Mouse (Mus musculus) ovary, postnatal 36 days (tissue): ENCODE results near the gene Rad9a.

Experiments
- DNase-seq: peaks from one replicate; pipeline ENCODE4 v3.0.0; 2022; ENCODE audit warnings: low spot score, mixed read lengths

Rad9a gene

GRCm38 (mm10) chr19:4193129-4193528 lies 8.3 kb downstream of the Rad9a start:
- DNase-seq, result no peak

GRCm38 (mm10) chr19:4192251-4192985 lies 9.0 kb downstream of the Rad9a start:
- DNase-seq, result no peak

- DNase-seq, result peak; percentile 98
These were observed 9.8 kb downstream of the Rad9a start, which contains the start of gene Ppp1ca for GRCm38 (mm10) chr19:4191528-4192250. TSS of gene Ppp1ca (plus strand) at chr19:4192065.

GRCm38 (mm10) chr19:4190831-4191334 lies 10.6 kb downstream of the Rad9a start, which contains the start of gene Tbc1d10c:
TSS of gene Tbc1d10c (minus strand) at chr19:4191284.
- no peak for DNase-seq

- DNase-seq, result no peak
These were observed 12.3 kb downstream of the Rad9a start for GRCm38 (mm10) chr19:4189051-4189620.

GRCm38 (mm10) chr19:4187303-4187702 lies 14.2 kb downstream of the Rad9a start:
- DNase-seq, result no peak

- no peak for DNase-seq
These were observed 16.2 kb downstream of the Rad9a start for GRCm38 (mm10) chr19:4184976-4185975.

- DNase-seq, result no peak
These were observed 17.8 kb downstream of the Rad9a start for GRCm38 (mm10) chr19:4183689-4184088.

- no peak for DNase-seq
These were observed 19.6 kb downstream of the Rad9a start for GRCm38 (mm10) chr19:4181892-4182291.

- no peak for DNase-seq
These were observed 21.1 kb downstream of the Rad9a start for GRCm38 (mm10) chr19:4180411-4180810.

- peak; percentile 51 for DNase-seq
These were observed 26.0 kb downstream of the Rad9a start, which contains the start of gene Carns1 for GRCm38 (mm10) chr19:4175368-4175947. TSS of gene Carns1 (minus strand) at chr19:4175479.

GRCm38 (mm10) chr19:4172925-4173324 lies 28.5 kb downstream of the Rad9a start:
- peak; percentile 18 for DNase-seq

- DNase-seq, result peak; percentile 7
These were observed 29.8 kb downstream of the Rad9a start for GRCm38 (mm10) chr19:4171393-4172290.

- no peak for DNase-seq
These were observed 30.6 kb downstream of the Rad9a start for GRCm38 (mm10) chr19:4170723-4171392.

GRCm38 (mm10) chr19:4169810-4170209 lies 31.7 kb downstream of the Rad9a start:
- DNase-seq, result no peak

- peak; percentile 99 for DNase-seq
These were observed 32.1 kb downstream of the Rad9a start for GRCm38 (mm10) chr19:4169378-4169784.

- DNase-seq, result no peak
These were observed 34.6 kb downstream of the Rad9a start for GRCm38 (mm10) chr19:4166678-4167476.

GRCm38 (mm10) chr19:4164721-4165120 lies 36.7 kb downstream of the Rad9a start:
- no peak for DNase-seq
